Mouse (Mus musculus) heart, adult 2 months (tissue): Measurements from ENCODE around the gene Fn3k. TPM values are rescaled to one million over a fixed set of nuclear protein-coding genes. Genes with fewer than 3 reads are reported as not detected.

Experiments used
- DNase-seq, 2 experiments: peaks; one replicate each; pipeline ENCODE4 v3.0.0; 2021
- H3K27ac ChIP-seq: fragments of 200-600 bp; 2 replicates; pipeline ENCODE4 v1.8.1; 2022
- H3K27me3 ChIP-seq: fragments of 200-500 bp; 2 replicates; pipeline ENCODE4 v1.6.1; 2012; ENCODE audit warnings: mild to moderate bottlenecking, low read length, inconsistent platforms, mixed read lengths; ENCODE audit not compliant: control insufficient read depth, insufficient read depth
- H3K36me3 ChIP-seq: fragments of 200-500 bp; 2 replicates; pipeline ENCODE4 v1.6.1; 2012; ENCODE audit warnings: low read length, inconsistent platforms; ENCODE audit not compliant: control insufficient read depth, insufficient read depth
- H3K4me1 ChIP-seq: fragments of 200-500 bp; 2 replicates; pipeline ENCODE4 v1.6.1; 2011; ENCODE audit warnings: low read length; ENCODE audit not compliant: control insufficient read depth, insufficient read depth
- H3K4me3 ChIP-seq: fragments of 200-600 bp; 2 replicates; pipeline ENCODE4 v1.8.1; 2022
- H3K79me2 ChIP-seq: fragments of 200-500 bp; replicated peaks from 2 replicates; pipeline ENCODE4 v1.6.1; 2012; ENCODE audit warnings: mild to moderate bottlenecking, inconsistent platforms, low read length, moderate library complexity, mixed read lengths; ENCODE audit not compliant: control insufficient read depth, insufficient read depth
- H3K9ac ChIP-seq: fragments of 200-500 bp; 2 replicates; pipeline ENCODE4 v1.6.1; 2012; ENCODE audit warnings: low read depth, mild to moderate bottlenecking, control low read depth, inconsistent platforms, low read length, mixed read lengths
- CTCF ChIP-seq: fragments of 200-600 bp; IDR thresholded peaks from 2 replicates; pipeline ENCODE4 v1.8.1; 2022; ENCODE audit warnings: antibody characterized with exemption, mild to moderate bottlenecking, moderate library complexity
- EP300 ChIP-seq: fragments of 200-500 bp; IDR thresholded peaks from 2 replicates; pipeline ENCODE4 v1.6.1; 2011; ENCODE audit warnings: low read depth, low read length, control low read depth; ENCODE audit not compliant: insufficient read depth
- POLR2A ChIP-seq: fragments of 200-500 bp; IDR thresholded peaks from 2 replicates; pipeline ENCODE4 v1.6.1; 2011; ENCODE audit warnings: mild to moderate bottlenecking, low read depth, low read length, control low read depth; ENCODE audit not compliant: insufficient read depth
- WGBS: fragments of 180-500 bp; shearing (Covaris S2); methylation state at CpG from one replicate; pipeline ENCODE4 v1.1.7; 2018; 5-methylcytosine and 5-hydroxymethylcytosine counted together
- intact Hi-C: fragments of 180-260 bp; cut with DNase I; formaldehyde crosslinking; loops from one replicate; pipeline ENCODE4 v1.15.1; 2025
- polyA plus RNA-seq: library from polyadenylated mRNA; depleted of rRNA; stranded (reverse); fragments of >200 nt; gene quantifications from 2 replicates; pipeline ENCODE4 v1.2.3, GENCODE M21; 2012
- total RNA-seq, 2 experiments: library from RNA; stranded (reverse); gene quantifications; 2 replicates each; pipeline ENCODE4 v1.2.3; 2021

Fn3k gene
- total and polyA plus RNA-seq, 3 experiments: 20.4 to 26.3 (median 23.6) TPM

DNA sequence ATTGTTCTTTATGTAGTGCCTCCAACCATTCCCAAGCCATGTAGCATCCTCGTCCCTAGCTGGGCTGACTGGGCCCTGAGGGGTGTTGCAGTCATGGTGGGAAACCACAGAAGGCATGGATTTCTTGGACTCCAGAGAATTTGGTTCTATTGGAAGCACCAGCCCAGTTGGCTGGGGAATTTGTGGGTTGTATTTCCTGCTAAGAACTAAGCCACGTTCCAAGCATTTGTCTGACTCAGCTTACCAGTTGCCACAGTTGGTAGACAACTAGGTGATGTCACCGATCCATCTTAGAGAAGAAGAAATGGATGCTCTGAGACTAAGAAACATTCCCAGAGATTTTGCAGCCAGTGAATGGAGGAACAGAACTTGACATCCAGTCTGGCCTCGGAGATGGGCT, 6.9 kb downstream of the Fn3k start:
- no peaks in the 10 kb centered on the region for H3K27me3 ChIP-seq
- H3K27ac ChIP-seq: no peak overlapping the region
- no peaks in the 10 kb centered on the region for H3K79me2 ChIP-seq
- H3K9ac ChIP-seq: no peak overlapping the region
- H3K4me3 ChIP-seq: no peak overlapping the region
- intact Hi-C loops: no loop called here
- DNase-seq: no peak
- WGBS: 85% methylated on average over 4 of the region's 4 CpGs
- H3K4me1 ChIP-seq: no peaks in the 10 kb centered on the region
- TF ChIP-seq EP300 (no peak), POLR2A (no peak), CTCF (no peak)
- H3K36me3 ChIP-seq: no peaks in the 10 kb centered on the region

DNA sequence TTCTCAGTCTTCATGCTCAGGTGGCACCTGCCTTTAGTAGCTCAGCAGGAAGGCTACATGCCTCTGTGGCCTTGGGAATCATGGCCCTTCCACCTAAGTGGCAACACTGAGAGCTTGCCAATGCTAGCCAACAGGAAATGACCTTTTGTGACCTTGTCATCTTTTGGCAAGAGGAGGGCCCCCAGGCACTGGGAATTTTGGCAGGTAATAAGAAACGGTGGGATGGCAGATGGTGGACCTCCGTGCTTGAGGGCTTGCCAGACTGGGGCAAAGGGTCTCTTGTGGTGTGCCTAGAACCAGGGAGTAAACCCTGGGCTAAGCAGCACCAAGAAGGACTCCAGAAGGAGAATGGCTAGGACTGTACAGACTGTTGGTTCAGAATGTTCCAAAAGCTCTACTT, 7.4 kb downstream of the Fn3k start:
- Histone ChIP-seq H3K27me3 (no peaks in the 10 kb centered on the region), H3K27ac (no peak overlapping the region), H3K4me1 (no peaks in the 10 kb centered on the region), H3K9ac (no peak overlapping the region), H3K36me3 (no peaks in the 10 kb centered on the region), H3K79me2 (no peaks in the 10 kb centered on the region), H3K4me3 (no peak overlapping the region)
- intact Hi-C loops: no loop called here
- TF ChIP-seq EP300 (no peak), POLR2A (no peak), CTCF (no peak)
- WGBS: 38% methylated on average over 2 of the region's 2 CpGs
- no peak for DNase-seq

DNA sequence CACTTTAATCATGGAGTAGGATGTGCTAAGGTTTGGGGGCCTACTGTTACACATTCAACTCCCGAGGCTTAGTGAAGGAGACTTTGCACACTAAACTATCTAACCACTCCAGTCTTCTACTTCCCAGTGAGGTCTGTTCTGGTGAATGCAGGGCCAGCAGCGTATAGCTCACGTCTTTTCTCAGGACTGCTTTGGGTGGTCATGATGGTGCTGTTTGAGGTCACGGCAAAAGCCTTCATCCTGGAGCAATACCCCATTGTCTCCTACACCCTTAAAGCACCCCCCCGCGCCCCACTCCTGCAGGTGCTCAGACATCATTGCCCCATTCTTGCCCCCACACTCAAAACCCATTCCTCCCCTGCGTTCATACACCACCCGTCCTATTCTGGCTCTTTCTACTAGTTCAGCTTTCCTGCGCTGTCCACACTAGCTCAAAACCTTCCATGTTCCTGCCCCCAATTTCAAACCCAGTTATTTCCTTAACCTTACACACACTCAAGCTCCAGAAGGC, 16.6 kb downstream of the Fn3k start:
- H3K36me3 ChIP-seq: no peaks in the 10 kb centered on the region
- H3K27ac ChIP-seq: no peak overlapping the region; the same call in 1 of the 2 replicates
- H3K4me1 ChIP-seq: peaks cover 1% of the 10 kb centered on the region
- 0 out of 2 replicates have a peak overlapping the region, but pooled peaks have one; percentile 7 for H3K9ac ChIP-seq
- peaks cover 2% of the 10 kb centered on the region; the same call in 1 of the 2 replicates for H3K79me2 ChIP-seq
- H3K4me3 ChIP-seq: peak overlapping the region; percentile 93
- DNase-seq: no peak
- intact Hi-C loops: loop anchor here (5.0 kb wide), 1 partner anchor 99 kb away; the partner anchor contains the start of gene Wdr45b
- no peaks in the 10 kb centered on the region for H3K27me3 ChIP-seq
- no peak for TF ChIP-seq POLR2A
- TF ChIP-seq EP300: no peak
- TF ChIP-seq CTCF: no peak
- WGBS: 37% methylated on average over 9 of the region's 9 CpGs

DNA sequence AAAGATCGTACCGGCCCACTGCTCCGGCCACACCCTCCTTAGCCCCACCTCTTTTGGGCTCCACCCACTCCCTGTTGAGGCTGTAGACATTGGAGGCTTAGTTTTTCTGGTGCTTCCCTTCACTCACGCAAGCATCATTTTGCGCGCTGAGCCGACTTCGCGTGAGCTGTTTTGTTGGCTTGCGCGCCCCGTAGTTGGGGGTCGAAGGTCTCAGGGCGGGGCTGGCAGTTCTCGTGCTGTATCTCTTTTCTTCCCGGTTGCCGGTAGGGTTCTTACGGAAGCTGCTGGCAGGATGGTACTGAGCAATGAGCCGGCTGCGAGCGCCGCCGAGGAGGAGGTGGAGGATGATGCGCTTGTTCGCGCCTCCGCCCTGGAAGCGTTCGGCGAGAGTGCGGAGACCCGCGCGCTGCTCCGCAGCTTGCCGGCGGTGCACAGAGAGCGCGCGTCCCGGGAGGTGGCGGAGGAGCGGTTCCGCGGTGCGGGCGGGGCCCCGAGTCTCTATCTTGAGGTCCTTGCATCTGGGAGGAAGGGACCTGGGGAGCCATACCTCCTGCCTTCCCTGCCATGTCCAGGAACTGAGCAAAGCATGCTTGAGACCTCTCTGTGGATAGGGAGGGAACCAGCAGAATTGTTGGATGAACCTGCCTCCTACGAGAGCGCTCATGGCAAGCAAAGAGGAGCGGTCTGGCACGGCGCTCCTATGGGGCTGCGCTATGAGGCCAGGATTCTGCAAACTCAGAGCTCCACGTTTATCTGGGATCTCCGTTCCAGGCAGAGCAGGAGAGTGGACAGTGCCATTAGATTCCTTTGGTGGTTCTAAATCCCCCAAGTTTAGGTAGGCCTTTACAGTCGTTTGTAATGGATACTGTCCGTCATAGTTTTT, 17.3 kb downstream of the Fn3k start, which contains the start of gene Tbcd:
Tbcd (plus strand) TSS at position 197 of the 883 bp plus-strand sequence.
- intact Hi-C loops: loop anchor here (5.0 kb wide), 1 partner anchor 100 kb away; the partner anchor contains the start of gene Wdr45b
- Histone ChIP-seq H3K4me3 (peak within 1 kb of the TSS; percentile 93), H3K27ac (peak within 1 kb of the TSS; percentile 49), H3K4me1 (peaks cover 1% of the 10 kb centered on the region), H3K36me3 (no peaks in the 10 kb centered on the region), H3K79me2 (peaks cover 2% of the 10 kb centered on the region; the same call in 1 of the 2 replicates), H3K27me3 (no peaks in the 10 kb centered on the region), H3K9ac (peak within 1 kb of the TSS; percentile 75)
- WGBS: 1% methylated on average over 58 of the region's 58 CpGs
- peak; percentile 93 to 97 for DNase-seq
- TF ChIP-seq POLR2A (peak; percentile 28; the same call in 1 of the 2 replicates), EP300 (peak; percentile 69; the same call in 1 of the 2 replicates), CTCF (peak; percentile 39)

DNA sequence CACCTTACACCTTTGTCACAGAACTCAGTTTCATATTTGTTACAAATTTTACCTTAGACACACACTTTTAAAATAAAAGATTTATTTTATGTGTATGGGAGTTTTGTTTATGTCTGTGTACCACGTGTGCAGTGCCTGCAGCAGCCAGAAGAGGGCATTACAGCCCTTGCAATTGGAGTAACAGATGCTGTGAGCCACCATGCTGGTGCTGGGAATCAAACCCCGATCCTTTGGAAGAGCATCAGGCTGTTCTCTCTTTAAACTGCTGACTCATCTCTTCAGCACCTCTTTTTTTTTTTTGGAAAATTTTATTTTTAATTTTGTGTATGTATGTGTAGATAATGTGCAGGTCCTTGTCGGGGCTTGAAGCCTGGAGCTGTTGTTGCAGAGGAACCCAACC, 23.2 kb downstream of the Fn3k start:
- H3K36me3 ChIP-seq: no peaks in the 10 kb centered on the region
- no peak overlapping the region for H3K4me3 ChIP-seq
- WGBS: 92% methylated on average over 3 of the region's 3 CpGs
- no peaks in the 10 kb centered on the region for H3K27me3 ChIP-seq
- TF ChIP-seq POLR2A: no peak
- TF ChIP-seq CTCF: peak; percentile 34
- no peak for TF ChIP-seq EP300
- H3K27ac ChIP-seq: no peak overlapping the region
- intact Hi-C loops: no loop called here
- no peaks in the 10 kb centered on the region for H3K4me1 ChIP-seq
- H3K79me2 ChIP-seq: peaks cover 2% of the 10 kb centered on the region; the same call in 1 of the 2 replicates
- H3K9ac ChIP-seq: no peak overlapping the region
- DNase-seq: no peak
